Mouse (Mus musculus) stomach, embryonic 15.5 days (tissue): Measurements from ENCODE around the gene Slco3a1. TPM values are rescaled to one million over a fixed set of nuclear protein-coding genes. Genes with fewer than 3 reads are reported as not detected.

Experiments
- ATAC-seq: fragments of 200-750 bp; cut with Nextera tagmentation; 2 replicates; pipeline ENCODE4 v1.8.0; 2017; ENCODE audit warnings: low read depth, moderate number of reproducible peaks, moderate TSS enrichment; ENCODE audit not compliant: insufficient read depth, low FRiP score
- H3K27ac ChIP-seq: fragments of 300-500 bp; sonication (generic); 2 replicates; pipeline ENCODE4 v1.5.1; 2015; ENCODE audit warnings: mild to moderate bottlenecking, inconsistent platforms
- H3K27me3 ChIP-seq: fragments of 300-500 bp; sonication (generic); replicated peaks from 2 replicates; pipeline ENCODE4 v1.6.1; 2015; ENCODE audit warnings: inconsistent platforms
- H3K36me3 ChIP-seq: fragments of 300-500 bp; sonication (generic); 2 replicates; pipeline ENCODE4 v1.6.1; 2015; ENCODE audit warnings: inconsistent platforms
- H3K4me1 ChIP-seq: fragments of 300-500 bp; sonication (generic); 2 replicates; pipeline ENCODE4 v1.6.1; 2015; ENCODE audit warnings: inconsistent platforms
- H3K4me2 ChIP-seq: fragments of 300-500 bp; sonication (generic); 2 replicates; pipeline ENCODE4 v1.6.1; 2015; ENCODE audit warnings: mild to moderate bottlenecking, inconsistent platforms
- H3K4me3 ChIP-seq: fragments of 300-500 bp; sonication (generic); replicated peaks from 2 replicates; pipeline ENCODE4 v1.5.1; 2015; ENCODE audit warnings: inconsistent platforms
- H3K9ac ChIP-seq: fragments of 300-500 bp; sonication (generic); 2 replicates; pipeline ENCODE4 v1.6.1; 2015; ENCODE audit warnings: inconsistent platforms
- H3K9me3 ChIP-seq: fragments of 300-500 bp; sonication (generic); 2 replicates; pipeline ENCODE4 v1.6.1; 2016; ENCODE audit warnings: inconsistent platforms
- WGBS: fragments of 180-500 bp; shearing (Covaris S2); methylation state at CpG from one replicate; pipeline ENCODE4 v1.1.7; 2015; 5-methylcytosine and 5-hydroxymethylcytosine counted together
- polyA plus RNA-seq: library from polyadenylated mRNA; unstranded; fragments of >200 nt; fragmentation: Nextera tagmentation; extraction: Ambion mirVana; gene quantifications from 2 replicates; pipeline ENCODE4 v1.2.1, GENCODE M21; 2015

The Slco3a1 gene
- polyA plus RNA-seq, 1 experiment from 2014 or later = 11.4 TPM

DNA sequence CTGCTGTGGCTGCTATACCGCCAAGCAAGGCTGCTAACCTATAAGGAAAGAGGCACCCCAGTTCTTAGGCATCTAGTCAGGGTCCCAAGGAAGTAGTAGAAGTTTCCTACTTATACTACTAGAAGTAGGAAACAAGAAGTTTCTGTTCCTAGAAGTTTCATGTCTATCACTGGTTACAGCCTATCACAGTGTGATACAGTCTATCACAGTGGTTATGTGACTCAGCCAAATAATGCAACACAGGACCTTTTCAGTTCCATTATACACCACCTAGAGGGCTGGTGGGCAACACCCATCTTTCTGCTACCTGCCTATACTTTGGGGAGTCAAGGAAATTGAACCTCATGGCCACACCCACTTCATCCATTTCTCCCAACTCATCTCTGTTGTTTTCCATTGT is 104.8 kb downstream of the Slco3a1 start:
- Histone ChIP-seq H3K27me3 (no peaks in the 10 kb centered on the region), H3K4me1 (no peaks in the 10 kb centered on the region), H3K9me3 (no peaks in the 10 kb centered on the region), H3K36me3 (no peaks in the 10 kb centered on the region), H3K4me2 (no peak overlapping the region), H3K27ac (no peak overlapping the region), H3K9ac (no peak overlapping the region), H3K4me3 (no peak overlapping the region)
- WGBS = 95% methylated on average over 1 of the region's 1 CpGs
- no peak for ATAC-seq

DNA sequence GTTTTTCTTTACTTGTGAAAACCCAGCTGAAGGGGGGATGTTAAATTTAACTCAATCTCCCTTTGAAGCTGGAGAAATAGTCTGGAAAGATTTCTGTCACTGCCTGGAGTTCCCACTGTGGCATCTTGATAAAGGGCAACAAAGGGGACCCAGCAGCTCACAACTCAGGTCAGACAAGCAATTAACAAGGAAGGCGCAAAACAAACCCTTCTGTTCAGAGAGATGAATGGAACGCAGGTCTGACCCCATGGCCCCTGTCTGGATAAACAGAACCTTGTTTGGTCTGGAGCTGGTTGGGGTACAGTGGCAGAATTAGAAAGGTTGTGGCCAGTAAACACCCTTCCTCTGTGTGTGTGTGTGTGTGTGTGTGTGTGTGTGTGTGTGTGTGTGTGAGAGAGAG is 106.8 kb downstream of the Slco3a1 start:
- no peak overlapping the region for H3K4me3 ChIP-seq
- H3K27me3 ChIP-seq = no peaks in the 10 kb centered on the region
- H3K36me3 ChIP-seq = no peaks in the 10 kb centered on the region
- H3K4me1 ChIP-seq = no peaks in the 10 kb centered on the region
- WGBS = 19% methylated on average over 2 of the region's 2 CpGs
- H3K27ac ChIP-seq = no peak overlapping the region
- no peak overlapping the region for H3K9ac ChIP-seq
- ATAC-seq = no peak
- no peaks in the 10 kb centered on the region for H3K9me3 ChIP-seq
- no peak overlapping the region for H3K4me2 ChIP-seq

DNA sequence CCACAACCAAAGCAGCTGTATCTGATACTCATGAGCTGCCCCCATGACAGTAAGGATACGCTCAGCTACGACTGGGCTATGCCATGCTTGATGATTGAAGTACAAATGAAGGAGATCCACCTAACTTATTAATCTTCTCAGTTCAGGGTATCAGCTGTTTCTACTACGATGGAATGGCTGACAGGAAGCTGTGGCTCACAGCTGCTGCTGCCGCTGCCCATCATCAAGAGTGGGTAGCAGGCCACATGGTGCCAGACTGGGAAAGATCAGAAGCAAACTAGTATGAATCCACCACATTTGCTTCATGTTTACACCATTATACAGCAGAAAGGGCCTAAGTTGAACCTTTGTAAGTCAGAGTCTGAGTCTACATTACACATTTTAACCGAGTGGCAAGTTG is 109.4 kb downstream of the Slco3a1 start:
- H3K4me2 ChIP-seq = no peak overlapping the region
- H3K27me3 ChIP-seq = no peaks in the 10 kb centered on the region
- H3K9me3 ChIP-seq = no peaks in the 10 kb centered on the region
- H3K4me1 ChIP-seq = no peaks in the 10 kb centered on the region
- no peak overlapping the region for H3K9ac ChIP-seq
- no peak overlapping the region for H3K27ac ChIP-seq
- ATAC-seq = no peak
- H3K36me3 ChIP-seq = no peaks in the 10 kb centered on the region
- WGBS = 81% methylated on average over 5 of the region's 5 CpGs
- H3K4me3 ChIP-seq = no peak overlapping the region

DNA sequence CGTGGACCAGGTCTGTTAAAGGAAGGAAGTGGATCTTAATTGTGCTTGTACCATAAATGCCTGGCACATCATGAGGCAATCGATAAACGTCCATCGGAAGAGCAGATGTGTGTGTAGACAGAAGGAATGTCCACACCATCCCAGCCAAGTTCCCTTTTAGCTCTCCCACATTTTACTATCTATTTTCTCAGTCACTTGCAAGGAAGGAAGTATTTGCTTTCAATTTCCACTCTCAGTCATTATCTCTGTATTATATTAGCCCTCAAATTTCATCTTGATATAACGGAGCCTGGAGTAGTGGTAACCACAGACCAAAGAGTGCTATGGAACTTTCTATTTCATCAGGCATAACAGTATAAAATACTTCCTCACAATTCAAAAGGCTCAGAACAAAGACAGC is 112.2 kb downstream of the Slco3a1 start:
- H3K27me3 ChIP-seq = no peaks in the 10 kb centered on the region
- no peak overlapping the region for H3K4me3 ChIP-seq
- no peaks in the 10 kb centered on the region for H3K9me3 ChIP-seq
- H3K4me2 ChIP-seq = no peak overlapping the region
- no peak overlapping the region for H3K27ac ChIP-seq
- no peaks in the 10 kb centered on the region for H3K36me3 ChIP-seq
- H3K4me1 ChIP-seq = no peaks in the 10 kb centered on the region
- WGBS = 76% methylated on average over 5 of the region's 5 CpGs
- H3K9ac ChIP-seq = no peak overlapping the region
- no peak for ATAC-seq

DNA sequence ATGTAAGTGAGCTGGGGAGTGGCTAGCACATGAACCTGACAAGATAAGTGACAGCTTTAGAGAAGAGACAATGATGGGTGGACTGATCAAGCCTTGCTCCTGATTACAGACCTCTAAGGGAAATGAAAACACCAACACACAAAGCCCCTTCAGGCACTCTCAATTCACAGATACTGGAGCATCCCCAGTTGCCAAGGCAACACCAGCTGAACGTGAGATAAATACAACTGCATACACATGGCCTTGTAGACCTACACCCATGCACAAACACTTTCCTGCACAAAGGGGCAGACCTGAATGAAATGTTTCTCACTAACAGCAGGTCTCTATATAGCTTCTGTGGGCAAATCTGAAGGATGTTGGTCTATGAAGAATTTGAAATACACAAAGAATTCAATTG is 117.0 kb downstream of the Slco3a1 start:
- H3K9me3 ChIP-seq = no peaks in the 10 kb centered on the region
- H3K4me3 ChIP-seq = no peak overlapping the region
- no peak for ATAC-seq
- no peak overlapping the region for H3K27ac ChIP-seq
- H3K9ac ChIP-seq = no peak overlapping the region
- no peaks in the 10 kb centered on the region for H3K4me1 ChIP-seq
- H3K27me3 ChIP-seq = no peaks in the 10 kb centered on the region
- no peaks in the 10 kb centered on the region for H3K36me3 ChIP-seq
- no peak overlapping the region for H3K4me2 ChIP-seq
- 30% methylated on average over 1 of the region's 1 CpGs for WGBS

DNA sequence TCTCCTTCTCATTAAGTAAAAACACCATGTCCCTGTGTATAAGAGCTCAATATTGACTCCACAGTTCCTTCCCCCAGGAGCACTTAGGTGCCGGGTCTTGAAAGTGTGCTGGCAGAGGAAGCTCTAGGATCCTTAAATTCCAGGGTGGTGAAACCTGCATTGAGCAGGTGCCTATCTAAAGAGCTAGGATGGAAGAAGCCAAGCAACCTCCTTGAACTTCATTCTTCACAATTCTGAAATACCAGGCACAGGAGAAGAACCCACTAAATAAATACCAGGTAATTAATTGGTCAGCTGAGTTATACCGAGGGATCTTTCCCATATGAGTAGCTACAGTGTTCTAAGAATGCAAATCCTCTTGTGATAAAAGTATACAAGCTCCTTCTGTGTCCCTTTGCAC is 117.9 kb downstream of the Slco3a1 start:
- Histone ChIP-seq H3K27me3 (no peaks in the 10 kb centered on the region), H3K9me3 (no peaks in the 10 kb centered on the region), H3K9ac (no peak overlapping the region), H3K4me2 (no peak overlapping the region), H3K4me3 (no peak overlapping the region), H3K36me3 (no peaks in the 10 kb centered on the region), H3K27ac (no peak overlapping the region), H3K4me1 (no peaks in the 10 kb centered on the region)
- no peak for ATAC-seq
- 91% methylated on average over 2 of the region's 2 CpGs for WGBS

DNA sequence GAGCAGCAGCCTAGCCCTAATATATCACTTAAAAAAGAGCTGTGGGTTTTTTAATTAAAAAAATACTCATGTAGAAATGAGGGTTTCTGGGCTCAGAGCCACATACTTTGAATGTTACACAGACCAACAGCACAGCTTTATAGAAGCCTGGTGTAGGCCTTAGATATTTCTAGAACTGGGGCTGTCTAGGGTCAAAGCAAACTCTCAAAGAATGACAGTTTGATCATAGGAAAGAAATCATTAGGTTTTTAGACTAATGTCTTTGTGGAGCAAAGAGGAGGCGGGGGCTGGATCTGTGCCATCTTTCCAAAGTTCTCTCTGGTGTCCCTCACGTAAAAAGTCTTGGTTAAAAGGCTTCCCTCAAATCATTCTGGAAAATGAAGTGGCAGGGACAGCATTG is 121.6 kb downstream of the Slco3a1 start:
- no peak overlapping the region for H3K4me2 ChIP-seq
- no peak overlapping the region for H3K9ac ChIP-seq
- no peaks in the 10 kb centered on the region for H3K9me3 ChIP-seq
- H3K4me1 ChIP-seq = no peaks in the 10 kb centered on the region
- H3K27me3 ChIP-seq = no peaks in the 10 kb centered on the region
- 47% methylated on average over 2 of the region's 2 CpGs for WGBS
- H3K27ac ChIP-seq = no peak overlapping the region
- no peak overlapping the region for H3K4me3 ChIP-seq
- no peak; the same call in 1 of the 2 replicates for ATAC-seq
- no peaks in the 10 kb centered on the region for H3K36me3 ChIP-seq

DNA sequence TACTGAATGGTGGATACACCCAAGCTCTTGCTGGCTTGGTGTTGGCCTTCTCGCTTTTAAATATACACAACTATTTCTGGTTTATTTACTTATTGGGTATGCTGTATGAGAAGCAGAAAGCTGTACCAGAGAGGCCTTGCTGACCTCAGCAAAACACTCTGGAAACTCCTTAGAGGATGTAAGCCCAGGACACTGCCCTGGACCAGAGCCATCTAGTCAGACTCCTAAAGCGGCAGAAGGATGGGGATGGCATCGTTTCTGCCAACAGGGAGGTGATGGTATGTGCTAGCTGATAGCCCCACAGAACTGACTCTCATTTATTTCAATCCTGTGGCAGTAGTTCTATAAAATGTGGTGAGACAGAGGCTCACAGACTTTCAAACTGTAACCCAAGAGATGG is 125.3 kb downstream of the Slco3a1 start:
- no peak for ATAC-seq
- Histone ChIP-seq H3K4me1 (peaks cover under 1% of the 10 kb centered on the region; the same call in 1 of the 2 replicates), H3K9me3 (no peaks in the 10 kb centered on the region), H3K27ac (no peak overlapping the region), H3K9ac (no peak overlapping the region), H3K4me3 (no peak overlapping the region), H3K27me3 (no peaks in the 10 kb centered on the region), H3K4me2 (no peak overlapping the region), H3K36me3 (no peaks in the 10 kb centered on the region)
- WGBS = 74% methylated on average over 3 of the region's 3 CpGs

DNA sequence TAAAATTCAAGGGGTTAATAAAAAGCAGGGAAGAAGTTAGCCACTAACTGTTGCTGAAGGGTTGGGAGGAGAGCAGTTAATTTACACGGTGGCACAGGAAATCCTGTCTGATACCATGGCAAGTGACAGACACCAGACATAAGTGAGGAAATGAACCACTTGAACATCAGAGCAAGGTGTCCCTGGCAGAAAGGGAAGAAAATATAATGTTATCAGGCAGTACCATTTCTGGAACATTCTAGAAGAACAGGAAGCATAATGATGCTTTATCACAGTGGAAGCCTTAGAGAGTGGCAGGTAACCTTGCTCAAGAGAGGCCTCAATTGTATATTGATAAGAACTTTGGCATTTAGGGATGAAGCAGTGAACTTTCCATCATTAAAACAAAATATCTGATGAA is 127.4 kb downstream of the Slco3a1 start:
- Histone ChIP-seq H3K27ac (no peak overlapping the region), H3K4me3 (no peak overlapping the region), H3K4me1 (peaks cover 8% of the 10 kb centered on the region; the same call in 1 of the 2 replicates), H3K27me3 (no peaks in the 10 kb centered on the region), H3K4me2 (no peak overlapping the region), H3K9ac (no peak overlapping the region), H3K36me3 (no peaks in the 10 kb centered on the region), H3K9me3 (no peaks in the 10 kb centered on the region)
- ATAC-seq = no peak
- 24% methylated on average over 1 of the region's 1 CpGs for WGBS

DNA sequence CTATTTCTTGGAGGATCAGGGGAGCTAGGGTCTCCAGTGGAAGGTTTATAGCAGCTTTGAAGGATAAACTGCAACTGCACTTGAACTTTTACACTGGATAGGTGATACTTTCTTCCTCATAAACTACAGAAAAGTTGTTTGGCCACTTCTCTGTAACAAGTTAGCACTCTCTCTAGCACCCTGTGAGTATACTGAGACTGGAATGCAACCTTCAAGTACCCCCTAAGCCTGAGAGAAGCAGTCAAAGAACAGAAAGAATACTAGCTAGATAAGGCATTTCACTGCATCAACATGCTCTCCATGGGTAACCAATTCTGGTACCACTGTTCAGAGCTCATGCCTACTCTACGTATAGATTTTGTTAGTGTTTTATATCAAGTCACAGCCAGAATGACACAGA is 128.6 kb downstream of the Slco3a1 start:
- no peaks in the 10 kb centered on the region for H3K27me3 ChIP-seq
- no peak for ATAC-seq
- H3K9me3 ChIP-seq = no peaks in the 10 kb centered on the region
- no peaks in the 10 kb centered on the region for H3K36me3 ChIP-seq
- H3K4me1 ChIP-seq = peaks cover 8% of the 10 kb centered on the region; the same call in 1 of the 2 replicates
- WGBS = 90% methylated on average over 1 of the region's 1 CpGs
- H3K27ac ChIP-seq = no peak overlapping the region
- no peak overlapping the region for H3K9ac ChIP-seq
- H3K4me3 ChIP-seq = no peak overlapping the region
- no peak overlapping the region for H3K4me2 ChIP-seq

DNA sequence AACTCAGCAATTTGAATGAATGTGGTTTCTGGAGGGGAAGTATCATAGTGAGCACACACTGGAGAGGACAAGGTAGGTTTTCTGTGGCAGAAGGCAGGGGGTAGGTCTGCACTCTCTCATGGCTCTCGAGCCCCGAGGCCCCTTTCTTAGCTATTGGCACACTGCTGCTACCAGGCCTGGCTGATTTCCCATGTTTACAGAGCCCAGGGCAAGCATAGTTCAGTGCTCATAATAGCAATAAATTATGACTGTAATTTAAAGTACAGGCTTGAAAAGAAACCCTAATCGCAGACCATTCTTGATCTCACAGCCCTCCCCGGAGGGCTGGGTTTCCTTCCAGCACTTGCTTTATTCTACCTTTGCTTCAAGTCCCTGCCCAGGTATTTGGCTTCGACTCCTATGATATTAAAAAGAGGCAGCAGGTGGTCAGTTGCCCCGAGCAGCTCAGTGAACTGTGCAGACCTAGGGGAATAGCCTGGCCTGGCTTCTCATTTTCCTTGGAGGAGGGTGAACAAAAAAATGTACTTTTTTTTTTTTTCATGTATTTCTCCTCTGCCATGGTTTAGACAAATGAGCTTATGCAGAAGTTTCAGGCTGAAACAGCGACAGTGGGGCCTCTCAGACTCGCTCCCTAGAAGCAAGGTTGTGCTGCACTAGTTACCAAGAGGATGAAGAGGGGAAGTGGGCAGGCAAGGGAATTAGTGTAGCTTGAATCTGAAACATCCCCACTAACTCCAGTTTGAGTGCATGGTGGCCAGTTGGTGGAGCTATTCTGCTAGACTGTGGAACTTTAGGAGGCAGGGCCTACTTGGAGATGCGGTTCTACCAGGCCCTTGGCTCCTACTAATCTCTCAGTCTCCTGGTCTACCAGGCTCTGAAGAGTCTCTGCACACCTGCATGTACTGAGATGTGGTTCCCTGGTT is 130.4 kb downstream of the Slco3a1 start:
- WGBS = 37% methylated on average over 9 of the region's 9 CpGs
- H3K27ac ChIP-seq = peak overlapping the region; percentile 40; the same call in 1 of the 2 replicates
- peak; percentile 53; the same call in 1 of the 2 replicates for ATAC-seq
- no peaks in the 10 kb centered on the region for H3K27me3 ChIP-seq
- peaks cover 8% of the 10 kb centered on the region; the same call in 1 of the 2 replicates for H3K4me1 ChIP-seq
- H3K4me2 ChIP-seq = no peak overlapping the region
- no peaks in the 10 kb centered on the region for H3K9me3 ChIP-seq
- no peaks in the 10 kb centered on the region for H3K36me3 ChIP-seq
- no peak overlapping the region for H3K4me3 ChIP-seq
- H3K9ac ChIP-seq = no peak overlapping the region

DNA sequence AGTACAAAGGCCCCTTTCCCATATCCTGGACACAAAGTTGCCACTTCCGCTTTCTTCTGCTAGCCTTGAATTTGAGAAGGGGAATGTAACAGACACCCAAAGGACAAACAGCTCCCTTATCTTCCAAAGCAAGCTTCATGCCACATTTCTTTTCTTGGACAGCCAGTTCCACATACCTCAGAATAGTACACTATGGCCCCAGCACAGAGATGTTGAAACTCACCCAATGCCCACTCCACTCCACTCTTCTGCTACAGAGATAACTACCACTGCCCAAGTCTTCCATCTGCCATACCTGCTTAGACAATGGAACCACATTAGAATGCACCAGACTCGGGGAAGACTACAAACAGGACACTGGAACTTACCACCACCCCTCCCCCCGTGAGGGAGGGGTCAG is 131.3 kb downstream of the Slco3a1 start:
- WGBS = 75% methylated on average over 3 of the region's 3 CpGs
- H3K27ac ChIP-seq = no peak overlapping the region

More for the DNA sequence above, 131.3 kb downstream of the Slco3a1 start:
- Histone ChIP-seq H3K4me3 (no peak overlapping the region), H3K27me3 (no peaks in the 10 kb centered on the region), H3K4me1 (peaks cover 8% of the 10 kb centered on the region; the same call in 1 of the 2 replicates), H3K36me3 (no peaks in the 10 kb centered on the region), H3K9ac (no peak overlapping the region), H3K9me3 (no peaks in the 10 kb centered on the region), H3K4me2 (no peak overlapping the region)
- no peak for ATAC-seq
